Mouse (Mus musculus): ENCODE measurements at regions not wholly inside any gene's neighbourhood (a gene's known extent, or its start where the extent isn't known, plus 50 kb on each side); places are given as distances from the start of the nearest gene placed in this dataset.
A peak's percentile ranks its signal among the peaks of the same experiment; 100 is the strongest.

GRCm38 (mm10) chr4:80765781-80766180 lies 68.1 kb upstream of the Tyrp1 start:
- Histone ChIP-seq H3K9me3 (ENCODE audit: control insufficient read depth) (no peaks in the 10 kb centered on the region), H3K4me1 (replicated peaks; ENCODE audit: control insufficient read depth, insufficient read depth, low read length) (no peaks in the 10 kb centered on the region), H3K36me3 (ENCODE audit: control insufficient read depth, insufficient read depth) (no peaks in the 10 kb centered on the region), H3K4me2 (replicated peaks; ENCODE audit: low read depth) (no peak overlapping the region), H3K9ac (ENCODE audit: low read depth, low read length) (no peak overlapping the region), H3K27me3 (replicated peaks; ENCODE audit: control insufficient read depth, insufficient read depth, low read length) (no peaks in the 10 kb centered on the region), H3K4me3 (ENCODE audit: low read depth, low read length) (no peak overlapping the region), H3K27ac (ENCODE audit: low read depth, low read length) (no peak overlapping the region)
- peak; percentile 86 for TF ChIP-seq CTCF (IDR thresholded peaks at IDR 0.05; ENCODE audit: low read depth)
- WGBS, result 34% methylated on average over 4 of the region's 4 CpGs
- ATAC-seq, result no peak

GRCm38 (mm10) chr4:80767447-80767846 lies 66.5 kb upstream of the Tyrp1 start:
- H3K4me3 ChIP-seq (ENCODE audit: low read depth, low read length), result no peak overlapping the region
- no peak for TF ChIP-seq CTCF (IDR thresholded peaks at IDR 0.05; ENCODE audit: low read depth)
- no peak overlapping the region for H3K9ac ChIP-seq (ENCODE audit: low read depth, low read length)
- H3K4me2 ChIP-seq (replicated peaks; ENCODE audit: low read depth), result no peak overlapping the region
- H3K9me3 ChIP-seq (ENCODE audit: control insufficient read depth), result no peaks in the 10 kb centered on the region
- H3K27me3 ChIP-seq (replicated peaks; ENCODE audit: control insufficient read depth, insufficient read depth, low read length), result no peaks in the 10 kb centered on the region
- H3K36me3 ChIP-seq (ENCODE audit: control insufficient read depth, insufficient read depth), result no peaks in the 10 kb centered on the region
- H3K4me1 ChIP-seq (replicated peaks; ENCODE audit: control insufficient read depth, insufficient read depth, low read length), result no peaks in the 10 kb centered on the region
- H3K27ac ChIP-seq (ENCODE audit: low read depth, low read length), result no peak overlapping the region
- 49% methylated on average over 5 of the region's 5 CpGs for WGBS
- no peak for ATAC-seq

All from intestine, postnatal 0 days (tissue).